Mouse (Mus musculus) E14TG2a.4 (cell line): ENCODE data around the gene Herc2.

Experiments
- CTCF ChIP-seq: conservative IDR thresholded peaks from 2 replicates; pipeline ENCODE4 v1.5.1; 2014; ENCODE audit warnings: low read length
- NANOG ChIP-seq: IDR thresholded peaks from 2 replicates; pipeline ENCODE4 v1.6.1; 2014; ENCODE audit warnings: borderline replicate concordance, low read length, mixed read lengths
- POU5F1 ChIP-seq: IDR thresholded peaks from 2 replicates; pipeline ENCODE4 v1.6.1; 2014; ENCODE audit warnings: low read length, borderline replicate concordance

DNA sequence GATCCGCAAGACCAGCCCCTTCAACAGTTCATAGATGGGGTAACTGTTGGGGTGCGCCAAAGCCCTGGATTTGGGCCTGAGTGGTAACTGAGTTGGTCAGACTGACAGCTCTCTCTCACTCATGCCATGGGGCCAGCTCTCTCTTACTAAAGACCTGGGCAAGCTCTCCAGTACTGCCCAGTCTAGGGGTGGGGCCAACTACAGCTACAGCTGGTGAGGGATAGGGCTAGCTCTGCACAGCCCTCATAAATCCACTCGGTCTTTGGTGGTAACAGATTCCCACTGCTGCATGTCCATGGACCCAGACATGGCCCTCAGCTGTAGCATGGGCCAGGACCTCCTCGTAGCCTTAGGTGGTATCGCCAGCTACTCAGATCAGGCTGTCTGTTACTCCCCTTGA, 41.4 kb downstream of the Herc2 start:
- no peak for TF ChIP-seq CTCF
- no peak for TF ChIP-seq POU5F1
- no peak for TF ChIP-seq NANOG
